Mouse (Mus musculus) kidney, postnatal 0 days (tissue): Measurements from ENCODE around the gene 2310030G06Rik. TPM values are rescaled to one million over a fixed set of nuclear protein-coding genes. Genes with fewer than 3 reads are reported as not detected.

ENCODE experiments used
- ATAC-seq: fragments of 200-750 bp; cut with Nextera tagmentation; replicated peaks from 2 replicates; pipeline ENCODE4 v1.8.0; 2017; ENCODE audit warnings: low read depth, moderate number of reproducible peaks, moderate TSS enrichment, moderate library complexity; ENCODE audit not compliant: low FRiP score
- DNase-seq: peaks from one replicate; pipeline ENCODE4 v3.0.0-alpha.2; 2016; ENCODE audit warnings: low spot score
- H3K27ac ChIP-seq: fragments of 300-500 bp; sonication (generic); 2 replicates; pipeline ENCODE4 v1.5.1; 2014; ENCODE audit warnings: mild to moderate bottlenecking
- H3K27me3 ChIP-seq: fragments of 300-500 bp; sonication (generic); 2 replicates; pipeline ENCODE4 v1.6.1; 2014; ENCODE audit warnings: low read length, mixed read lengths; ENCODE audit not compliant: insufficient read depth
- H3K36me3 ChIP-seq: fragments of 300-500 bp; sonication (generic); 2 replicates; pipeline ENCODE4 v1.6.1; 2014; ENCODE audit warnings: low read length, mixed read lengths; ENCODE audit not compliant: insufficient read depth
- H3K4me1 ChIP-seq: fragments of 300-500 bp; sonication (generic); replicated peaks from 2 replicates; pipeline ENCODE4 v1.6.1; 2014; ENCODE audit warnings: antibody characterized with exemption, low read length, mixed read lengths; ENCODE audit not compliant: insufficient read depth
- H3K4me2 ChIP-seq: fragments of 300-500 bp; sonication (generic); 2 replicates; pipeline ENCODE4 v1.6.1; 2014; ENCODE audit warnings: mild to moderate bottlenecking, low read length, moderate library complexity, mixed read lengths
- H3K4me3 ChIP-seq: fragments of 300-500 bp; sonication (generic); replicated peaks from 2 replicates; pipeline ENCODE4 v1.5.1; 2014; ENCODE audit warnings: low read depth, low read length
- H3K9ac ChIP-seq: fragments of 300-500 bp; sonication (generic); 2 replicates; pipeline ENCODE4 v1.6.1; 2014; ENCODE audit warnings: low read depth, low read length
- H3K9me3 ChIP-seq: fragments of 300-500 bp; sonication (generic); replicated peaks from 2 replicates; pipeline ENCODE4 v1.6.1; 2016; ENCODE audit warnings: low read length, inconsistent platforms, mixed read lengths
- CTCF ChIP-seq: IDR thresholded peaks from 2 replicates; pipeline ENCODE4 v1.5.1; 2016; ENCODE audit warnings: antibody characterized with exemption, low read depth, mild to moderate bottlenecking, moderate library complexity
- WGBS: fragments of 180-500 bp; shearing (Covaris S2); extraction: QIAGEN DNeasy Blood & Tissue Kit; methylation state at CpG from one replicate; pipeline ENCODE4 v1.1.7; 2014; 5-methylcytosine and 5-hydroxymethylcytosine counted together
- polyA plus RNA-seq: library from polyadenylated mRNA; unstranded; fragments of >200 nt; fragmentation: Nextera tagmentation; extraction: Ambion mirVana; gene quantifications from 2 replicates; pipeline ENCODE4 v1.2.1, GENCODE M21; 2015

The 2310030G06Rik gene
- polyA plus RNA-seq, 1 experiment from 2014 or later, result 26.8 TPM

GRCm38 (mm10) chr9:50724661-50725330 is 21.5 kb downstream of the 2310030G06Rik start:
- DNase-seq (no peak), ATAC-seq (no peak)
- Histone ChIP-seq H3K4me2 (no peak overlapping the region), H3K36me3 (no peaks in the 10 kb centered on the region), H3K4me1 (0 out of 2 replicates have a peak, but pooled peaks cover 11% of the 10 kb centered on the region), H3K9ac (no peak overlapping the region), H3K27me3 (no peaks in the 10 kb centered on the region), H3K4me3 (no peak overlapping the region), H3K9me3 (no peaks in the 10 kb centered on the region), H3K27ac (no peak overlapping the region)
- WGBS, result 40% methylated on average over 3 of the region's 3 CpGs
- no peak for TF ChIP-seq CTCF

GRCm38 (mm10) chr9:50724147-50724546 is 22.2 kb downstream of the 2310030G06Rik start:
- H3K27me3 ChIP-seq, result no peaks in the 10 kb centered on the region
- no peak for DNase-seq
- H3K36me3 ChIP-seq, result no peaks in the 10 kb centered on the region
- ATAC-seq, result no peak
- 81% methylated on average over 2 of the region's 2 CpGs for WGBS
- H3K27ac ChIP-seq, result no peak overlapping the region
- H3K4me1 ChIP-seq, result 0 out of 2 replicates have a peak, but pooled peaks cover 7% of the 10 kb centered on the region
- TF ChIP-seq CTCF, result no peak
- H3K9ac ChIP-seq, result no peak overlapping the region
- H3K4me3 ChIP-seq, result no peak overlapping the region
- H3K9me3 ChIP-seq, result no peaks in the 10 kb centered on the region
- no peak overlapping the region for H3K4me2 ChIP-seq

- peak; percentile 37 for DNase-seq
- Histone ChIP-seq H3K27me3 (no peaks in the 10 kb centered on the region), H3K4me2 (0 out of 2 replicates have a peak overlapping the region, but pooled peaks have one; percentile 21), H3K27ac (no peak overlapping the region), H3K4me1 (0 out of 2 replicates have a peak, but pooled peaks cover 5% of the 10 kb centered on the region), H3K36me3 (no peaks in the 10 kb centered on the region), H3K9ac (no peak overlapping the region), H3K9me3 (no peaks in the 10 kb centered on the region), H3K4me3 (no peak overlapping the region)
- WGBS, result 44% methylated on average over 7 of the region's 7 CpGs
- TF ChIP-seq CTCF, result no peak
- ATAC-seq, result no peak
Observed at GRCm38 (mm10) chr9:50723406-50723805, 22.9 kb downstream of the 2310030G06Rik start.

- no peak for TF ChIP-seq CTCF
- Histone ChIP-seq H3K4me3 (no peak overlapping the region), H3K9me3 (no peaks in the 10 kb centered on the region), H3K36me3 (no peaks in the 10 kb centered on the region), H3K4me1 (0 out of 2 replicates have a peak, but pooled peaks cover 4% of the 10 kb centered on the region), H3K27ac (no peak overlapping the region), H3K9ac (no peak overlapping the region), H3K4me2 (no peak overlapping the region), H3K27me3 (no peaks in the 10 kb centered on the region)
- ATAC-seq, result no peak
- 55% methylated on average over 8 of the region's 8 CpGs for WGBS
- no peak for DNase-seq
Observed at GRCm38 (mm10) chr9:50722451-50722911, 23.9 kb downstream of the 2310030G06Rik start.

GRCm38 (mm10) chr9:50721061-50721460 is 25.3 kb downstream of the 2310030G06Rik start:
- H3K36me3 ChIP-seq, result no peaks in the 10 kb centered on the region
- peak; percentile 26 for DNase-seq
- 17% methylated on average over 12 of the region's 12 CpGs for WGBS
- no peaks in the 10 kb centered on the region for H3K27me3 ChIP-seq
- H3K4me3 ChIP-seq, result no peak overlapping the region
- H3K4me2 ChIP-seq, result no peak overlapping the region
- no peaks in the 10 kb centered on the region for H3K9me3 ChIP-seq
- TF ChIP-seq CTCF, result no peak
- 0 out of 2 replicates have a peak, but pooled peaks cover 3% of the 10 kb centered on the region for H3K4me1 ChIP-seq
- no peak for ATAC-seq
- no peak overlapping the region for H3K9ac ChIP-seq
- no peak overlapping the region for H3K27ac ChIP-seq

- WGBS, result 59% methylated on average over 4 of the region's 4 CpGs
Observed at GRCm38 (mm10) chr9:50718878-50719277, 27.5 kb downstream of the 2310030G06Rik start.

More at GRCm38 (mm10) chr9:50718878-50719277, 27.5 kb downstream of the 2310030G06Rik start:
- Histone ChIP-seq H3K27ac (no peak overlapping the region), H3K36me3 (no peaks in the 10 kb centered on the region), H3K4me3 (no peak overlapping the region), H3K4me2 (no peak overlapping the region), H3K9ac (no peak overlapping the region), H3K9me3 (no peaks in the 10 kb centered on the region), H3K4me1 (no peaks in the 10 kb centered on the region), H3K27me3 (no peaks in the 10 kb centered on the region)
- ATAC-seq, result no peak
- DNase-seq, result no peak
- no peak for TF ChIP-seq CTCF
